Mouse (Mus musculus) heart, postnatal 36 days (tissue): Measurements from ENCODE around the gene Zfp2. TPM values are rescaled to one million over a fixed set of nuclear protein-coding genes. Genes with fewer than 3 reads are reported as not detected.

Source experiments
- DNase-seq, 2 experiments: peaks; one replicate each; pipeline ENCODE4 v3.0.0; 2021 to 2022
- intact Hi-C: fragments of 180-260 bp; cut with DNase I; formaldehyde crosslinking; loops from one replicate; pipeline ENCODE4 v1.15.1; 2025
- total RNA-seq, 2 experiments: library from RNA; stranded (reverse); gene quantifications; 2 replicates each; pipeline ENCODE4 v1.2.3; 2021

The Zfp2 gene
- total RNA-seq, 2 experiments from 2014 or later = 3.1 TPM

- no peak for DNase-seq
- intact Hi-C loops = no loop called here
These were observed 29.6 kb downstream of the Zfp2 start for GRCm38 (mm10) chr11:50886231-50886932.

- intact Hi-C loops = no loop called here
- DNase-seq = no peak
These were observed 32.2 kb downstream of the Zfp2 start for GRCm38 (mm10) chr11:50883756-50884155.

- intact Hi-C loops = no loop called here
- no peak for DNase-seq
These were observed 37.3 kb downstream of the Zfp2 start for GRCm38 (mm10) chr11:50878641-50879040.

- intact Hi-C loops = no loop called here
- peak in 1 of 2 experiments; percentile 7 for DNase-seq
These were observed 64.9 kb downstream of the Zfp2 start for GRCm38 (mm10) chr11:50850989-50851601.

GRCm38 (mm10) chr11:50850177-50850735, 65.7 kb downstream of the Zfp2 start, which contains the start of gene Grm6:
TSS of gene Grm6 (plus strand) at chr11:50850685.
- intact Hi-C loops = no loop called here
- DNase-seq = no peak

- no peak for DNase-seq
- intact Hi-C loops = no loop called here
These were observed 66.7 kb downstream of the Zfp2 start for GRCm38 (mm10) chr11:50849310-50849709.

Other genes starting within 250 kb of the Zfp2 start
- 1 to 10 TPM; 3.8 to 5.0 TPM for gene Zfp354c, start 88.4 kb downstream of the Zfp2 start, total RNA-seq
- gene Zfp879, start 74.6 kb downstream of the Zfp2 start, total RNA-seq = 1 to 10 TPM; 1.5 to 1.6 TPM
- gene Grm6, start 65.5 kb downstream of the Zfp2 start, total RNA-seq = not detected
- gene Zfp454, start 28.5 kb downstream of the Zfp2 start, total RNA-seq = 1 to 10 TPM; 1.1 to 1.3 TPM
- gene Zfp354b, start 15.5 kb upstream of the Zfp2 start, total RNA-seq = 1 to 10 TPM; 1.4 TPM
- not detected for gene 4933414I15Rik, start 27.6 kb upstream of the Zfp2 start, total RNA-seq
- gene Prop1, start 37.6 kb upstream of the Zfp2 start, total RNA-seq = not detected
- not detected for gene Olfr1378, start 50.4 kb upstream of the Zfp2 start, total RNA-seq
- not detected for gene Olfr1377, start 65.8 kb upstream of the Zfp2 start, total RNA-seq
- not detected for gene Olfr51, start 87.4 kb upstream of the Zfp2 start, total RNA-seq
- not detected for gene Olfr54, start 98.1 kb upstream of the Zfp2 start, total RNA-seq
- gene Olfr1375, start 131.9 kb upstream of the Zfp2 start, total RNA-seq = not detected
- 1 to 10 TPM; 1.4 to 1.8 TPM for gene Zfp354a, start 143.1 kb upstream of the Zfp2 start, total RNA-seq